Mouse (Mus musculus): Measurements from ENCODE around the gene Btbd1.
"Not testable (repeated sequence)": the region's sequence is repeated elsewhere in the genome, so short reads cannot be mapped to it uniquely, and the experiment has no call there.

The Btbd1 gene

GRCm38 (mm10) chr7:81851706-81852105 is 22.5 kb upstream of the Btbd1 start:
- intact Hi-C loops (cut with DNase I) = no loop called here

GRCm38 (mm10) chr7:81850171-81850570 is 20.9 kb upstream of the Btbd1 start:
- intact Hi-C loops (cut with DNase I) = no loop called here

- intact Hi-C loops (cut with DNase I) = no loop called here
Measured at GRCm38 (mm10) chr7:81849633-81850032, 20.4 kb upstream of the Btbd1 start.

GRCm38 (mm10) chr7:81849214-81849613 is 20.0 kb upstream of the Btbd1 start:
- intact Hi-C loops (cut with DNase I) = no loop called here

- intact Hi-C loops (cut with DNase I) = no loop called here
Measured at GRCm38 (mm10) chr7:81847777-81848176, 18.5 kb upstream of the Btbd1 start.

GRCm38 (mm10) chr7:81847010-81847409 is 17.8 kb upstream of the Btbd1 start:
- intact Hi-C loops (cut with DNase I) = no loop called here

GRCm38 (mm10) chr7:81846008-81846407 is 16.8 kb upstream of the Btbd1 start:
- intact Hi-C loops (cut with DNase I) = no loop called here

- intact Hi-C loops (cut with DNase I) = no loop called here
Measured at GRCm38 (mm10) chr7:81845313-81845712, 16.1 kb upstream of the Btbd1 start.

- intact Hi-C loops (cut with DNase I) = no loop called here
Measured at GRCm38 (mm10) chr7:81844801-81845200, 15.6 kb upstream of the Btbd1 start.

- intact Hi-C loops (cut with DNase I) = no loop called here
Measured at GRCm38 (mm10) chr7:81843903-81844302, 14.7 kb upstream of the Btbd1 start.

GRCm38 (mm10) chr7:81842998-81843397 is 13.8 kb upstream of the Btbd1 start:
- intact Hi-C loops (cut with DNase I) = no loop called here

- intact Hi-C loops (cut with DNase I) = no loop called here
Measured at GRCm38 (mm10) chr7:81842141-81842540, 12.9 kb upstream of the Btbd1 start.

- intact Hi-C loops (cut with DNase I) = no loop called here
Measured at GRCm38 (mm10) chr7:81841439-81841838, 12.2 kb upstream of the Btbd1 start.

GRCm38 (mm10) chr7:81840661-81841181 is 11.5 kb upstream of the Btbd1 start:
- intact Hi-C loops (cut with DNase I) = no loop called here

GRCm38 (mm10) chr7:81839746-81840145 is 10.5 kb upstream of the Btbd1 start:
- intact Hi-C loops (cut with DNase I) = no loop called here

- intact Hi-C loops (cut with DNase I) = not testable (repeated sequence)
Measured at GRCm38 (mm10) chr7:81837771-81838170, 8.5 kb upstream of the Btbd1 start.

- intact Hi-C loops (cut with DNase I) = no loop called here
Measured at GRCm38 (mm10) chr7:81835430-81835829, 6.2 kb upstream of the Btbd1 start.

GRCm38 (mm10) chr7:81834847-81835246 is 5.6 kb upstream of the Btbd1 start:
- intact Hi-C loops (cut with DNase I) = no loop called here

- intact Hi-C loops (cut with DNase I) = no loop called here
Measured at GRCm38 (mm10) chr7:81828681-81829378, 401 bp downstream of the Btbd1 start.

- intact Hi-C loops (cut with DNase I) = loop anchor here (2.0 kb wide), 1 partner anchor 37 kb away; no protein-coding TSS in a partner anchor
Measured at GRCm38 (mm10) chr7:81827806-81828667, 1.2 kb downstream of the Btbd1 start.

GRCm38 (mm10) chr7:81825381-81825780 is 3.9 kb downstream of the Btbd1 start:
- intact Hi-C loops (cut with DNase I) = no loop called here

GRCm38 (mm10) chr7:81824906-81825305 is 4.3 kb downstream of the Btbd1 start:
- intact Hi-C loops (cut with DNase I) = no loop called here

All from adrenal gland (tissue).